Mouse (Mus musculus): ENCODE measurements around the gene BC016579. TPM values are rescaled to one million over a fixed set of nuclear protein-coding genes. Genes with fewer than 3 reads are reported as not detected.

BC016579 gene
- polyA plus RNA-seq (2016; fragmentation: Nextera tagmentation; extraction: Ambion mirVana): 0.11 TPM in 1 of 2 replicates, not detected in the other

- peaks cover 5% of the 10 kb centered on the region; the same call in 1 of the 2 replicates for H3K27me3 ChIP-seq (replicated peaks)
- ATAC-seq (ENCODE audit: low FRiP score, low read depth): 0 out of 2 replicates have a peak, but pooled peaks have one; percentile 21
- H3K36me3 ChIP-seq: no peaks in the 10 kb centered on the region
- peak within 1 kb of the TSS; percentile 54 for H3K4me2 ChIP-seq (replicated peaks)
- H3K4me1 ChIP-seq: no peaks in the 10 kb centered on the region
- peak within 1 kb of the TSS; percentile 13; the same call in 1 of the 2 replicates for H3K4me3 ChIP-seq
- WGBS: 5% methylated on average over 20 of the region's 20 CpGs
- 0 out of 2 replicates have a peak within 1 kb of the TSS, but pooled peaks have one; percentile 21 for H3K9ac ChIP-seq
- no peaks in the 10 kb centered on the region for H3K9me3 ChIP-seq
- H3K27ac ChIP-seq: no peak within 1 kb of the TSS
Measured at GRCm38 (mm10) chr16:45653934-45654332, at the start of gene BC016579. TSS of gene BC016579 (minus strand) at chr16:45654068.

GRCm38 (mm10) chr16:45699301-45699700 lies 45.4 kb upstream of the BC016579 start:
- Histone ChIP-seq H3K36me3 (no peaks in the 10 kb centered on the region), H3K9ac (no peak overlapping the region), H3K27me3 (replicated peaks) (no peaks in the 10 kb centered on the region), H3K27ac (no peak overlapping the region), H3K9me3 (no peaks in the 10 kb centered on the region), H3K4me3 (no peak overlapping the region), H3K4me2 (replicated peaks) (no peak overlapping the region), H3K4me1 (no peaks in the 10 kb centered on the region)
- 85% methylated on average over 5 of the region's 5 CpGs for WGBS
- no peak for ATAC-seq (ENCODE audit: low FRiP score, low read depth)

GRCm38 (mm10) chr16:45697996-45698395 lies 44.1 kb upstream of the BC016579 start:
- ATAC-seq (ENCODE audit: low FRiP score, low read depth): 0 out of 2 replicates have a peak, but pooled peaks have one; percentile 41
- Histone ChIP-seq H3K9ac (no peak overlapping the region), H3K27ac (no peak overlapping the region), H3K27me3 (replicated peaks) (no peaks in the 10 kb centered on the region), H3K4me3 (no peak overlapping the region), H3K36me3 (no peaks in the 10 kb centered on the region), H3K9me3 (no peaks in the 10 kb centered on the region), H3K4me1 (no peaks in the 10 kb centered on the region), H3K4me2 (replicated peaks) (no peak overlapping the region)
- WGBS: 55% methylated on average over 6 of the region's 6 CpGs

- Histone ChIP-seq H3K4me2 (replicated peaks) (no peak overlapping the region), H3K4me1 (peaks cover under 1% of the 10 kb centered on the region; the same call in 1 of the 2 replicates), H3K36me3 (no peaks in the 10 kb centered on the region), H3K27me3 (replicated peaks) (no peaks in the 10 kb centered on the region), H3K9ac (no peak overlapping the region), H3K9me3 (no peaks in the 10 kb centered on the region), H3K4me3 (no peak overlapping the region), H3K27ac (no peak overlapping the region)
- ATAC-seq (ENCODE audit: low FRiP score, low read depth): peak; percentile 41; the same call in 1 of the 2 replicates
- 68% methylated on average over 9 of the region's 9 CpGs for WGBS
Measured at GRCm38 (mm10) chr16:45695445-45696160, 41.7 kb upstream of the BC016579 start.

- 82% methylated on average over 10 of the region's 10 CpGs for WGBS
- Histone ChIP-seq H3K27ac (no peak within 1 kb of the TSS), H3K9me3 (no peaks in the 10 kb centered on the region), H3K4me2 (replicated peaks) (no peak within 1 kb of the TSS), H3K4me1 (peaks cover 8% of the 10 kb centered on the region; the same call in 1 of the 2 replicates), H3K36me3 (no peaks in the 10 kb centered on the region), H3K9ac (no peak within 1 kb of the TSS), H3K4me3 (no peak within 1 kb of the TSS), H3K27me3 (replicated peaks) (no peaks in the 10 kb centered on the region)
- no peak for ATAC-seq (ENCODE audit: low FRiP score, low read depth)
Measured at GRCm38 (mm10) chr16:45693558-45693957, 39.7 kb upstream of the BC016579 start, which contains the start of gene Tmprss7. TSS of gene Tmprss7 (minus strand) at chr16:45693658.

- Histone ChIP-seq H3K4me2 (replicated peaks) (no peak overlapping the region), H3K27ac (no peak overlapping the region), H3K36me3 (no peaks in the 10 kb centered on the region), H3K9ac (no peak overlapping the region), H3K9me3 (no peaks in the 10 kb centered on the region), H3K27me3 (replicated peaks) (no peaks in the 10 kb centered on the region), H3K4me1 (peaks cover 8% of the 10 kb centered on the region; the same call in 1 of the 2 replicates), H3K4me3 (no peak overlapping the region)
- ATAC-seq (ENCODE audit: low FRiP score, low read depth): no peak
- 64% methylated on average over 3 of the region's 3 CpGs for whole genome bisulfite sequencing
Measured at GRCm38 (mm10) chr16:45692851-45693250, 39.0 kb upstream of the BC016579 start.

- Histone ChIP-seq H3K4me1 (peaks cover 8% of the 10 kb centered on the region; the same call in 1 of the 2 replicates), H3K27me3 (replicated peaks) (no peaks in the 10 kb centered on the region), H3K9me3 (no peaks in the 10 kb centered on the region), H3K36me3 (no peaks in the 10 kb centered on the region), H3K9ac (no peak overlapping the region), H3K4me2 (replicated peaks) (no peak overlapping the region), H3K4me3 (no peak overlapping the region), H3K27ac (no peak overlapping the region)
- WGBS: 11% methylated on average over 4 of the region's 4 CpGs
- ATAC-seq (ENCODE audit: low FRiP score, low read depth): peak; percentile 68
Measured at GRCm38 (mm10) chr16:45690178-45690577, 36.3 kb upstream of the BC016579 start.

- Histone ChIP-seq H3K9ac (no peak overlapping the region), H3K4me2 (replicated peaks) (no peak overlapping the region), H3K9me3 (no peaks in the 10 kb centered on the region), H3K27ac (no peak overlapping the region), H3K27me3 (replicated peaks) (no peaks in the 10 kb centered on the region), H3K36me3 (no peaks in the 10 kb centered on the region), H3K4me3 (no peak overlapping the region), H3K4me1 (peaks cover 8% of the 10 kb centered on the region; the same call in 1 of the 2 replicates)
- 84% methylated on average over 3 of the region's 3 CpGs for WGBS
- ATAC-seq (ENCODE audit: low FRiP score, low read depth): no peak
Measured at GRCm38 (mm10) chr16:45686833-45687232, 33.0 kb upstream of the BC016579 start.

- Histone ChIP-seq H3K9ac (no peak overlapping the region), H3K4me3 (no peak overlapping the region), H3K4me2 (replicated peaks) (no peak overlapping the region), H3K4me1 (peaks cover 5% of the 10 kb centered on the region; the same call in 1 of the 2 replicates), H3K27me3 (replicated peaks) (no peaks in the 10 kb centered on the region), H3K36me3 (no peaks in the 10 kb centered on the region), H3K27ac (no peak overlapping the region), H3K9me3 (no peaks in the 10 kb centered on the region)
- 69% methylated on average over 3 of the region's 3 CpGs for WGBS
- ATAC-seq (ENCODE audit: low FRiP score, low read depth): no peak
Measured at GRCm38 (mm10) chr16:45685295-45685694, 31.4 kb upstream of the BC016579 start.

- no peak for ATAC-seq (ENCODE audit: low FRiP score, low read depth)
- Histone ChIP-seq H3K4me3 (no peak overlapping the region), H3K4me1 (no peaks in the 10 kb centered on the region), H3K4me2 (replicated peaks) (no peak overlapping the region), H3K9ac (no peak overlapping the region), H3K27me3 (replicated peaks) (no peaks in the 10 kb centered on the region), H3K27ac (no peak overlapping the region), H3K36me3 (no peaks in the 10 kb centered on the region), H3K9me3 (no peaks in the 10 kb centered on the region)
- WGBS: 16% methylated on average over 8 of the region's 8 CpGs
Measured at GRCm38 (mm10) chr16:45684815-45685214, 30.9 kb upstream of the BC016579 start.

GRCm38 (mm10) chr16:45676462-45676861 lies 22.6 kb upstream of the BC016579 start:
- Histone ChIP-seq H3K9me3 (no peaks in the 10 kb centered on the region), H3K4me1 (no peaks in the 10 kb centered on the region), H3K9ac (no peak overlapping the region), H3K36me3 (no peaks in the 10 kb centered on the region), H3K4me3 (no peak overlapping the region), H3K27me3 (replicated peaks) (no peaks in the 10 kb centered on the region), H3K4me2 (replicated peaks) (no peak overlapping the region), H3K27ac (no peak overlapping the region)
- no peak for ATAC-seq (ENCODE audit: low FRiP score, low read depth)
- WGBS: 46% methylated on average over 1 of the region's 1 CpGs

- Histone ChIP-seq H3K4me3 (no peak overlapping the region), H3K9me3 (no peaks in the 10 kb centered on the region), H3K9ac (no peak overlapping the region), H3K4me2 (replicated peaks) (no peak overlapping the region), H3K27me3 (replicated peaks) (no peaks in the 10 kb centered on the region), H3K27ac (no peak overlapping the region), H3K36me3 (no peaks in the 10 kb centered on the region), H3K4me1 (no peaks in the 10 kb centered on the region)
- WGBS: 71% methylated on average over 4 of the region's 4 CpGs
- ATAC-seq (ENCODE audit: low FRiP score, low read depth): no peak
Measured at GRCm38 (mm10) chr16:45670005-45670404, 16.1 kb upstream of the BC016579 start.

Measured in neural tube, embryonic 12.5 days (tissue).